Mouse (Mus musculus) testis, adult 2 months (tissue): ENCODE results near the gene Otub1.

Source experiments
- CTCF ChIP-seq: fragments of 200-500 bp; IDR thresholded peaks from 2 replicates; pipeline ENCODE4 v1.5.1; 2012; ENCODE audit warnings: low read depth, mild to moderate bottlenecking, inconsistent platforms, low read length, moderate library complexity; ENCODE audit not compliant: control insufficient read depth, insufficient read depth, insufficient replicate concordance
- POLR2A ChIP-seq: fragments of 200-500 bp; IDR thresholded peaks from 2 replicates; pipeline ENCODE4 v1.6.1; 2012; ENCODE audit warnings: low read depth, mild to moderate bottlenecking, inconsistent platforms, low read length, moderate library complexity; ENCODE audit not compliant: control insufficient read depth

DNA sequence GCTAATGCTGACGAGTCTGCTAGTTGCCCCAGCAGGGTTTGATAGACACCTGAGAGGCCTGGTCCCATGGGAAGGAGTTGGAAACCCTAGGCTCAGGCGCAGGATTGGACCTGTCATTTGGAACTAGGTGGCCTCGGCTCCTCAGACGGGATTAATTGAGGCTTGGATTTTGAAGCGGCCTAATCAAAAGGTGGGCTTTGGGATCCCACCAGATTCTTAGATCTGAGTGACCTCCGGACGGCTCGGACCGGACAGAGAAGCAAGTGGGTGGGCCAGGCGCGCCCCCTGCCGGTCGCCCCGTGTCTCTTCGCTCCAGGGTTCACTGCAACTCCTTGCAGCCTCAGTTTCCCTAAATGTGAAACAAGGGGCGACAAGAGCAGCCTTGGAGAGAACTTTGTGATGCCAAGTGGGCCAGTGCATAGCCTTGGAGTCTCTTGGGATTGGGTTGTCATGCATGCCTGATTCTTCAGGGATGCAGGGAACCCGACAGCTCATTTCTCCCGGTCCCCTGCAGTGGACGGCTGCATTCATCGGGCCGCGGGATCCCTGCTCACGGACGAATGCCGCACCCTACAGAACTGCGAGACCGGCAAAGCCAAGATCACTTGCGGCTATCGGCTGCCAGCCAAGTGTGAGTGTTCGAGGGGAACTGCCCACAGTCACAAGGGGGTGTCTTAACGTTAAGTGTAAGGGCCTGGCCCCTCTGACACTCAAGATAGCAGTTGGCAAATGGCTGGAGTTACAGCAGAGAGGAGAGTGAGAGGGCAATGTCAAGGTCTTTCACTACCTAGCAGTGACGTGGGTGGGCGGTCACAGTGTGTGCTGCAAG is 10.0 kb downstream of the Otub1 start:
- TF ChIP-seq POLR2A: no peak
- TF ChIP-seq CTCF: peak; percentile 75
